Mouse (Mus musculus): ENCODE measurements around the gene Pla2g1b. TPM values are rescaled to one million over a fixed set of nuclear protein-coding genes. Genes with fewer than 3 reads are reported as not detected.
"Not testable (repeated sequence)": the region's sequence is repeated elsewhere in the genome, so short reads cannot be mapped to it uniquely, and the experiment has no call there.

Pla2g1b gene
- total RNA-seq, 2 experiments from 2014 or later, result not detected

- DNase-seq, result not testable (repeated sequence)
Measured at GRCm38 (mm10) chr5:115505617-115506016, 39.6 kb downstream of the Pla2g1b start.

GRCm38 (mm10) chr5:115506454-115507201, 40.6 kb downstream of the Pla2g1b start, which contains the start of gene Pxn:
Gene Pxn (plus strand): TSS chr5:115506676.
- peak; percentile 92 for DNase-seq

GRCm38 (mm10) chr5:115507267-115507980, 41.4 kb downstream of the Pla2g1b start:
- DNase-seq, result no peak

- DNase-seq, result no peak
Measured at GRCm38 (mm10) chr5:115507981-115508858, 42.2 kb downstream of the Pla2g1b start.

- peak; percentile 80 for DNase-seq
Measured at GRCm38 (mm10) chr5:115508859-115509147, 42.7 kb downstream of the Pla2g1b start.

GRCm38 (mm10) chr5:115509321-115509761, 43.3 kb downstream of the Pla2g1b start:
- DNase-seq, result peak; percentile 64

- DNase-seq, result no peak
Measured at GRCm38 (mm10) chr5:115509790-115510689, 44.0 kb downstream of the Pla2g1b start.

- DNase-seq, result no peak
Measured at GRCm38 (mm10) chr5:115512375-115512774, 46.3 kb downstream of the Pla2g1b start.

GRCm38 (mm10) chr5:115513246-115513645, 47.2 kb downstream of the Pla2g1b start:
- DNase-seq, result no peak

- DNase-seq, result no peak
Measured at GRCm38 (mm10) chr5:115513721-115514120, 47.7 kb downstream of the Pla2g1b start.

- DNase-seq, result no peak
Measured at GRCm38 (mm10) chr5:115514346-115514745, 48.3 kb downstream of the Pla2g1b start.

GRCm38 (mm10) chr5:115514896-115515587, 49.0 kb downstream of the Pla2g1b start:
- peak; percentile 84 for DNase-seq

- DNase-seq, result peak; percentile 56
Measured at GRCm38 (mm10) chr5:115516081-115516907, 50.2 kb downstream of the Pla2g1b start.

GRCm38 (mm10) chr5:115516908-115517307, 50.8 kb downstream of the Pla2g1b start:
- no peak for DNase-seq

GRCm38 (mm10) chr5:115517501-115517900, 51.4 kb downstream of the Pla2g1b start:
- DNase-seq, result no peak

GRCm38 (mm10) chr5:115518214-115518613, 52.2 kb downstream of the Pla2g1b start:
- not testable (repeated sequence) for DNase-seq

GRCm38 (mm10) chr5:115520325-115520869, 54.3 kb downstream of the Pla2g1b start:
- DNase-seq, result peak; percentile 66

- no peak for DNase-seq
Measured at GRCm38 (mm10) chr5:115521553-115522461, 55.7 kb downstream of the Pla2g1b start.

Measured in gastrocnemius, postnatal 25 days (tissue).